Mouse (Mus musculus) thymus, postnatal 10 days (tissue): ENCODE measurements around the gene Ciz1.

Experiments used
- DNase-seq, 2 experiments: peaks; one replicate each; pipeline ENCODE4 v3.0.0; 2021; ENCODE audit warnings: low spot score in 2 of 2

Gene Ciz1

GRCm38 (mm10) chr2:32319586-32320580 is 32.2 kb upstream of the Ciz1 start:
- DNase-seq = no peak

- DNase-seq = no peak
These were observed 31.4 kb upstream of the Ciz1 start for GRCm38 (mm10) chr2:32320721-32321120.

- DNase-seq = no peak
These were observed 30.4 kb upstream of the Ciz1 start for GRCm38 (mm10) chr2:32321591-32322298.

GRCm38 (mm10) chr2:32322754-32323741 is 29.1 kb upstream of the Ciz1 start:
- no peak for DNase-seq

GRCm38 (mm10) chr2:32324322-32324721 is 27.8 kb upstream of the Ciz1 start:
- no peak for DNase-seq

GRCm38 (mm10) chr2:32325342-32325741 is 26.8 kb upstream of the Ciz1 start:
- no peak for DNase-seq

- no peak for DNase-seq
These were observed 24.9 kb upstream of the Ciz1 start for GRCm38 (mm10) chr2:32327200-32327599.

- no peak for DNase-seq
These were observed 23.1 kb upstream of the Ciz1 start for GRCm38 (mm10) chr2:32328911-32329460.

- no peak for DNase-seq
These were observed 22.6 kb upstream of the Ciz1 start for GRCm38 (mm10) chr2:32329531-32329930.

GRCm38 (mm10) chr2:32332159-32332558 is 20.0 kb upstream of the Ciz1 start:
- DNase-seq = no peak

GRCm38 (mm10) chr2:32335888-32336287 is 16.2 kb upstream of the Ciz1 start:
- DNase-seq = no peak

- no peak for DNase-seq
These were observed 12.1 kb upstream of the Ciz1 start for GRCm38 (mm10) chr2:32339912-32340642.

- DNase-seq = no peak
These were observed 11.1 kb upstream of the Ciz1 start for GRCm38 (mm10) chr2:32340836-32341633.

- no peak for DNase-seq
These were observed 10.5 kb upstream of the Ciz1 start for GRCm38 (mm10) chr2:32341634-32341939.

GRCm38 (mm10) chr2:32342039-32342438 is 10.1 kb upstream of the Ciz1 start:
- no peak for DNase-seq

- DNase-seq = no peak
These were observed 9.4 kb upstream of the Ciz1 start for GRCm38 (mm10) chr2:32342539-32343350.

GRCm38 (mm10) chr2:32343351-32343671 is 8.8 kb upstream of the Ciz1 start:
- DNase-seq = no peak

- DNase-seq = no peak
These were observed 8.1 kb upstream of the Ciz1 start for GRCm38 (mm10) chr2:32344056-32344455.
